Mouse (Mus musculus) intestine, postnatal 0 days (tissue): ENCODE data around the gene Afap1. TPM values are rescaled to one million over a fixed set of nuclear protein-coding genes. Genes with fewer than 3 reads are reported as not detected.

Experiments
- ATAC-seq: fragments of 200-750 bp; cut with Nextera tagmentation; 2 replicates; pipeline ENCODE4 v1.8.0; 2017; ENCODE audit warnings: mild to moderate bottlenecking, moderate TSS enrichment, moderate library complexity
- H3K27ac ChIP-seq: fragments of 300-500 bp; sonication (generic); 2 replicates; pipeline ENCODE4 v1.5.1; 2014; ENCODE audit warnings: mild to moderate bottlenecking, low read depth, low read length, moderate library complexity
- H3K27me3 ChIP-seq: fragments of 300-500 bp; sonication (generic); replicated peaks from 2 replicates; pipeline ENCODE4 v1.6.1; 2014; ENCODE audit warnings: low read length, mixed read lengths; ENCODE audit not compliant: control insufficient read depth, insufficient read depth
- H3K36me3 ChIP-seq: fragments of 300-500 bp; sonication (generic); 2 replicates; pipeline ENCODE4 v1.6.1; 2014; ENCODE audit warnings: mild to moderate bottlenecking, moderate library complexity; ENCODE audit not compliant: control insufficient read depth, insufficient read depth
- H3K4me1 ChIP-seq: fragments of 300-500 bp; sonication (generic); replicated peaks from 2 replicates; pipeline ENCODE4 v1.6.1; 2014; ENCODE audit warnings: antibody characterized with exemption, low read length, mixed read lengths; ENCODE audit not compliant: control insufficient read depth, insufficient read depth
- H3K4me2 ChIP-seq: fragments of 300-500 bp; sonication (generic); replicated peaks from 2 replicates; pipeline ENCODE4 v1.6.1; 2014; ENCODE audit warnings: low read depth, mild to moderate bottlenecking, moderate library complexity
- H3K4me3 ChIP-seq: fragments of 300-500 bp; sonication (generic); 2 replicates; pipeline ENCODE4 v1.5.1; 2014; ENCODE audit warnings: low read depth, low read length
- H3K9ac ChIP-seq: fragments of 300-500 bp; sonication (generic); 2 replicates; pipeline ENCODE4 v1.6.1; 2014; ENCODE audit warnings: mild to moderate bottlenecking, low read depth, low read length
- H3K9me3 ChIP-seq: fragments of 300-500 bp; sonication (generic); 2 replicates; pipeline ENCODE4 v1.6.1; 2016; ENCODE audit warnings: mixed run types; ENCODE audit not compliant: control insufficient read depth
- CTCF ChIP-seq: sonication (generic); IDR thresholded peaks from 2 replicates; pipeline ENCODE4 v1.5.1; 2016; ENCODE audit warnings: low read depth, mild to moderate bottlenecking, control low read depth, antibody characterized with exemption, moderate library complexity
- WGBS: fragments of 180-500 bp; shearing (Covaris S2); extraction: QIAGEN DNeasy Blood & Tissue Kit; methylation state at CpG from one replicate; pipeline ENCODE4 v1.1.7; 2014; 5-methylcytosine and 5-hydroxymethylcytosine counted together
- polyA plus RNA-seq: library from polyadenylated mRNA; unstranded; fragments of >200 nt; fragmentation: Nextera tagmentation; extraction: Ambion mirVana; gene quantifications from 2 replicates; pipeline ENCODE4 v1.2.1, GENCODE M21; 2015

Afap1 gene
- polyA plus RNA-seq, 1 experiment from 2014 or later, result 8.1 TPM

DNA sequence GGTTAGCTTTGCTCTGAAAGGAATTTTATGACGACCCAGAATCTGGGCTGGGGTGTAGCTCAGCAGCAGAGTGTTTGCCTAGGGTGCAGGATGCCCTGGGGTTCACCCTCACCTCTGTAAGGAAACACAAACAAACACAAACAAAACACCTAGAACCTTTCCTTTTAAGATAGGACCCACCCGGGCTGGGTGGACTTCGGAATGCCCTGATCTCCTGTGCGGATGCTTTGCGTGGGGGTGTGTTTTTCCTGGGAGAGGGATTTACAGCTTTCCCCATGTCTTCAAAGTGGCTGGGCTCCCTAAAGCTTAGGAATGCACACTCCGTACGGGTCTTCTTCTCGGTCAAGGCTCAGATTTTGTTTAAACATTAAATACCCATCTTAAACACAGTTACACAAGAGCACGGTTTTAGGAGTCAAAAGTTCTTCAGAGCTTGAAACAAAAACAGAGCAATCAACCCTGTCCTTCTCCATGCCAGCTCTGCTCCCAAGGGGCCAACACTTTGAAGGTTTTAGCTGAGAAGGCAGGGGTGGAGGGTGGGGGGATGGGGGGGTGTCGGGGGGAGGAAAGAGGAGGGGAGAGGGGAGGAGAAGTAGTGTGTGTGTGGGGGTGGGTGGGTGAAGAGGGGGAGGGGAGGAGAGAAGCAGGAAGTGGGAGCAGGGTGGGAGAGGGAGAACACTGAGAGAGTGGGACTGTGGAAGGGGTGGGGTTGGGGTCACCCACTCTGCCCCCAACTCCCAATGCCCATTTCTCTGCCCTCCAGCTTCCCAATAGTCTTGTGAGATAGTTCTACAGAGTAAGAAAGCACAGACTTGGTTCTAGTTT, 7.5 kb downstream of the Afap1 start:
- no peak overlapping the region for H3K9ac ChIP-seq
- no peaks in the 10 kb centered on the region for H3K27me3 ChIP-seq
- no peak; the same call in 1 of the 2 replicates for ATAC-seq
- WGBS, result 14% methylated on average over 10 of the region's 10 CpGs
- no peaks in the 10 kb centered on the region for H3K4me1 ChIP-seq
- H3K27ac ChIP-seq, result no peak overlapping the region
- no peak overlapping the region for H3K4me2 ChIP-seq
- H3K36me3 ChIP-seq, result no peaks in the 10 kb centered on the region
- H3K9me3 ChIP-seq, result no peaks in the 10 kb centered on the region
- H3K4me3 ChIP-seq, result no peak overlapping the region
- TF ChIP-seq CTCF, result no peak

DNA sequence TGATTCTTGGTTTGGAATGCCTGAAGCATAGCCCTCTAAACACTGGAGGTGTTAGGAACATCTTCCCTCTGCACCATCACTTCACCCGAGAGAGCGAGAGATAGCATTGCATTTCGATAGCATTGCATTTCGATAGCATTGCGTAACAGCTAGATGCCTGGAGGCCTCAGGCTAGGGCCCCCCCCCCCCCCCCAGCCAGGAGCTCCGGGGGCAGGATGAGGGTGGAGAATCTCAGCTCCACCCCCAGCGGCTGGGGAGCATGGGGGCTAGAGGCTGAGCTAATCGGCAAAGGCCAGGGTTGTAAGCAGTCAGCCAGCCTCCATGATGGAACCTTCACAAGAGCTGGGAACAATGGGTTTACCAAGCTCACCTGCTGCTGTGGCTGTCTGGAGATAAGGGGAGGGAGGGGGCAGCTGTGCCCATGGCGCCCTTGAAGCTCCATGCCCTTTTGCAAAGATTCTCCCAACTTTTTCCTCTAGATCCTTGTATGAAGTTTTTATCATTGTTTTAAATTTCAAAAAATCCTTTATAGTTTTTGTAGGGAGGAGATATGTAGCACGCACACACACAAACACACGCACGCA, 8.2 kb downstream of the Afap1 start:
- Histone ChIP-seq H3K27ac (no peak overlapping the region), H3K27me3 (no peaks in the 10 kb centered on the region), H3K4me2 (no peak overlapping the region; the same call in 1 of the 2 replicates), H3K36me3 (no peaks in the 10 kb centered on the region), H3K9me3 (no peaks in the 10 kb centered on the region), H3K4me3 (no peak overlapping the region), H3K4me1 (no peaks in the 10 kb centered on the region), H3K9ac (no peak overlapping the region)
- peak; percentile 4; the same call in 1 of the 2 replicates for ATAC-seq
- no peak for TF ChIP-seq CTCF
- WGBS, result 41% methylated on average over 12 of the region's 12 CpGs

DNA sequence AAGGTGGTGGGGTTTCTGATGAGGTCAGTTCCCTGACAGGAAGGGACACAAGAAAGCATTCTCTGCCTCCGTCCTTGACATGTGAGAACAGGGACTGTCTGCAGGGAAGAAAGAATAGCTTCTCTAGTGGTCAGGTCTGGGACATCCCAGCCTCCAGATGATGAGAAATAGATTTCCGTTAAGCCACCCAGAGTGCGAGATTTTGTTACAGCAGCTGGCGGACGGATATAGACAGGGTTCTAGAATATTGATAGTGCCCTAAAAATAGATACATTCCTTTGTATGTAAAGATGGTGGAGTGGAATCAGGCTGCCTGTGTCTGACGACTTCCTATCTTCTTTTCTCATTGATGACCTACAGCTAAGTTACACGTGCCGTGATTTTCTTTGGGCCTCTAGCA, 10.3 kb downstream of the Afap1 start:
- H3K4me2 ChIP-seq, result no peak overlapping the region
- 0 out of 2 replicates have a peak, but pooled peaks cover 1% of the 10 kb centered on the region for H3K4me1 ChIP-seq
- no peak overlapping the region for H3K4me3 ChIP-seq
- no peaks in the 10 kb centered on the region for H3K9me3 ChIP-seq
- H3K27ac ChIP-seq, result no peak overlapping the region
- 62% methylated on average over 8 of the region's 8 CpGs for WGBS
- H3K9ac ChIP-seq, result no peak overlapping the region
- no peak for ATAC-seq
- no peak for TF ChIP-seq CTCF
- no peaks in the 10 kb centered on the region for H3K36me3 ChIP-seq
- no peaks in the 10 kb centered on the region for H3K27me3 ChIP-seq

DNA sequence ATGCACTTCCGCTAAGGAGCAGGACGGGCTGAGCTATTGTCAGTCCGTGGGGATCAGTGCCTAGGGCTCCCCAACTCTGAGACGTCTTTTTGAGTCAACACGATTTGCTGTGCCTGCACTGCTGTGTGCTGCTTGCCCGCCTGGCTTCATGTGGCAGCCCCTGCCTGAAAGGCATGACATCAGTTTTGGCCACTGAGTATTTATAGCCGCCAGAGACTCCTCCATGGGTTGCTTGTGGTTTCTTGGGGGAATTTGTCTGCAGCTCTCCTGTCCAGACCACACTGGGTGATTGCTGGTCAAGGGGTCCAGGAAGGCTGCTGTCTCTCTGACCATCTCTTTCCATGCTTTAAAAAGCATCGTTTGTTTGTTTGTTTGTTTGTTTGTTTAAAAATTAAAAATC, 12.2 kb downstream of the Afap1 start:
- H3K4me3 ChIP-seq, result no peak overlapping the region
- no peak overlapping the region for H3K4me2 ChIP-seq
- H3K27me3 ChIP-seq, result no peaks in the 10 kb centered on the region
- 0 out of 2 replicates have a peak, but pooled peaks cover 6% of the 10 kb centered on the region for H3K4me1 ChIP-seq
- H3K27ac ChIP-seq, result no peak overlapping the region
- TF ChIP-seq CTCF, result no peak
- ATAC-seq, result no peak
- H3K9me3 ChIP-seq, result no peaks in the 10 kb centered on the region
- WGBS, result 67% methylated on average over 8 of the region's 8 CpGs
- H3K36me3 ChIP-seq, result no peaks in the 10 kb centered on the region
- H3K9ac ChIP-seq, result no peak overlapping the region

DNA sequence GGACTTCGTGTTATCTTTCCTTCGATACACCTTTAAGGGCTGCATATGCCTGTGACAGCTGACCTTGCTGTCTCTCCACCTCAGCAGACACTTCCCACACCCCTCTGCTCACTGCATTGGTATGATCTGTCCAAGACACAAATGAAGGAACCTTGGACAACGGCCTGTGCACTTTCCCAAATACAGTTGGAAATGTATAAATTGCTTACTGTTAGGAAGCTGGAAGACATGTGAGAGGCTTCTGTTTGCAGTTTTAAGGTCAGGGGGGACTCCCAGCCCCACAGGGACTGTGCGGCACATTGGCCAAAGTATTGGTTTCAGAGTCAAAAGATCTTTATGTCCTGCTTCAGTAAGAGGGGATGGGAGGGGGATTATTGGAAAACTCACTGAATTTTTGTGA, 14.0 kb downstream of the Afap1 start:
- Histone ChIP-seq H3K9ac (no peak overlapping the region), H3K9me3 (no peaks in the 10 kb centered on the region), H3K4me1 (0 out of 2 replicates have a peak, but pooled peaks cover 6% of the 10 kb centered on the region), H3K27ac (no peak overlapping the region), H3K4me3 (no peak overlapping the region), H3K27me3 (no peaks in the 10 kb centered on the region), H3K36me3 (no peaks in the 10 kb centered on the region), H3K4me2 (no peak overlapping the region)
- no peak for TF ChIP-seq CTCF
- ATAC-seq, result no peak
- 71% methylated on average over 4 of the region's 4 CpGs for WGBS

DNA sequence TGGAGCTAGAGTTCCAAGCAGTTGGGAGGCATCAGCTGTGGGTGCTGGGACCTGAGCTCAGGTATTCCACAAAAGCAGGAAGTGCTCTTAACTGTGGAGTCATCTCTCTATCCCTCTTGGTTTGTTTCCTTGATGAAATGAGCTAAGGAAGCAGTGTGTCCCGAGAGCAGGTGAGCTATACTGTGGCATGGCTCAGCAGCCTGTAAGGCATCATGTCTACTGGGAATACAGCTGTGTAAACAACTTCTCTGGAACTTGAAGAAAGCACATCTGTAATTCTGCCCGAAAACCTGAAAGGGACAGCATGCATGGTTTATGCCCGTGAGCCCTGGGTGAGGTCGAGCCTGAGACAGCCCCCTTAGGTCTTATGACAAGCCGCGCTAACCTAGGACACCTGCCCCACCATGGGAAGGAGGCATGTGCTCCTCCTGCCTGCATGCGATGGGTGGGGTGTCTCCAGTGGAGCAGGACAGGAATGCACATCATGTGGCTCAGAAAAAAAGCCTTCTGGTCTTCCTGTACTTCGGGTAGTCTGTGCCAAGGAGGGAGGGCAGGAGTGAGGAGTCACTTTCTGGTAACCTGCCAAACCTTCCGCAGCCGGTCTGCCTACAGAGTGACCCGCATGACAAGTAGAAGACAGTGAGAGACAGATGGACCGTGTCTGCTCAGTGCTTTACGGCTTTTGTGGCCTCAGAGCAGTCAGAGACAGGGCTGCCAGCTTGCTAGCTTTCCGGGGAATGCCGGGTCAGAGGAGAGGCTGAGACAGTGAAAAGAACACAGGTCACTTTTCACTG, 14.7 kb downstream of the Afap1 start:
- Histone ChIP-seq H3K27ac (no peak overlapping the region), H3K9me3 (no peaks in the 10 kb centered on the region), H3K36me3 (no peaks in the 10 kb centered on the region), H3K4me3 (no peak overlapping the region), H3K4me2 (peak overlapping the region; percentile 6; the same call in 1 of the 2 replicates), H3K9ac (no peak overlapping the region), H3K4me1 (0 out of 2 replicates have a peak, but pooled peaks cover 6% of the 10 kb centered on the region), H3K27me3 (no peaks in the 10 kb centered on the region)
- ATAC-seq, result peak; percentile 25; the same call in 1 of the 2 replicates
- no peak for TF ChIP-seq CTCF
- WGBS, result 31% methylated on average over 15 of the region's 15 CpGs
